Mouse (Mus musculus) kidney, embryonic 16.5 days (tissue): ENCODE results near the gene Chka. TPM values are rescaled to one million over a fixed set of nuclear protein-coding genes. Genes with fewer than 3 reads are reported as not detected.

Experiments
- ATAC-seq: fragments of 200-750 bp; cut with Nextera tagmentation; 2 replicates; pipeline ENCODE4 v1.8.0; 2017; ENCODE audit warnings: moderate TSS enrichment; ENCODE audit not compliant: low FRiP score, low TSS enrichment
- H3K27ac ChIP-seq: fragments of 300-500 bp; sonication (generic); 2 replicates; pipeline ENCODE4 v1.5.1; 2014; ENCODE audit warnings: low read length
- H3K27me3 ChIP-seq: fragments of 300-500 bp; sonication (generic); 2 replicates; pipeline ENCODE4 v1.6.1; 2014; ENCODE audit warnings: low read length, control low read depth, mixed read lengths; ENCODE audit not compliant: insufficient read depth
- H3K36me3 ChIP-seq: fragments of 300-500 bp; sonication (generic); 2 replicates; pipeline ENCODE4 v1.6.1; 2014; ENCODE audit warnings: low read length, control low read depth, mixed read lengths; ENCODE audit not compliant: insufficient read depth
- H3K4me1 ChIP-seq: fragments of 300-500 bp; sonication (generic); 2 replicates; pipeline ENCODE4 v1.6.1; 2014; ENCODE audit warnings: low read length, control low read depth, mixed read lengths; ENCODE audit not compliant: insufficient read depth
- H3K4me2 ChIP-seq: fragments of 300-500 bp; sonication (generic); replicated peaks from 2 replicates; pipeline ENCODE4 v1.6.1; 2014; ENCODE audit warnings: low read depth, low read length
- H3K4me3 ChIP-seq: fragments of 300-500 bp; sonication (generic); 2 replicates; pipeline ENCODE4 v1.5.1; 2014; ENCODE audit warnings: mild to moderate bottlenecking, low read length
- H3K9ac ChIP-seq: fragments of 300-500 bp; sonication (generic); replicated peaks from 2 replicates; pipeline ENCODE4 v1.6.1; 2014; ENCODE audit warnings: low read length
- H3K9me3 ChIP-seq: fragments of 300-500 bp; sonication (generic); 2 replicates; pipeline ENCODE4 v1.6.1; 2016; ENCODE audit warnings: low read length, control low read depth
- WGBS: fragments of 180-500 bp; shearing (Covaris S2); extraction: QIAGEN DNeasy Blood & Tissue Kit; methylation state at CpG from one replicate; pipeline ENCODE4 v1.1.7; 2014; 5-methylcytosine and 5-hydroxymethylcytosine counted together
- polyA plus RNA-seq: library from polyadenylated mRNA; unstranded; fragments of >200 nt; fragmentation: Nextera tagmentation; extraction: Ambion mirVana; gene quantifications from 2 replicates; pipeline ENCODE4 v1.2.1, GENCODE M21; 2015

Chka gene
- polyA plus RNA-seq, 1 experiment from 2014 or later = 58.0 TPM

- H3K27ac ChIP-seq = no peak overlapping the region
- H3K4me2 ChIP-seq = peak overlapping the region; percentile 79
- no peaks in the 10 kb centered on the region for H3K9me3 ChIP-seq
- no peak for ATAC-seq
- H3K4me3 ChIP-seq = peak overlapping the region; percentile 65
- H3K36me3 ChIP-seq = no peaks in the 10 kb centered on the region
- H3K9ac ChIP-seq = no peak overlapping the region
- WGBS = 83% methylated on average over 10 of the region's 10 CpGs
- no peaks in the 10 kb centered on the region for H3K27me3 ChIP-seq
- peaks cover 42% of the 10 kb centered on the region for H3K4me1 ChIP-seq
These were observed 1.5 kb downstream of the Chka start for GRCm38 (mm10) chr19:3853121-3853520.

- H3K4me3 ChIP-seq = peak overlapping the region; percentile 65
These were observed 2.3 kb downstream of the Chka start for GRCm38 (mm10) chr19:3853891-3854290.

GRCm38 (mm10) chr19:3855091-3855490 lies 3.5 kb downstream of the Chka start:
- 56% methylated on average over 6 of the region's 6 CpGs for WGBS
- peak overlapping the region; percentile 27; the same call in 1 of the 2 replicates for H3K27ac ChIP-seq
- peak overlapping the region; percentile 5; the same call in 1 of the 2 replicates for H3K4me3 ChIP-seq
- no peak overlapping the region for H3K9ac ChIP-seq
- H3K4me1 ChIP-seq = peaks cover 40% of the 10 kb centered on the region
- H3K9me3 ChIP-seq = no peaks in the 10 kb centered on the region
- H3K27me3 ChIP-seq = no peaks in the 10 kb centered on the region
- H3K36me3 ChIP-seq = no peaks in the 10 kb centered on the region
- no peak for ATAC-seq
- peak overlapping the region; percentile 38 for H3K4me2 ChIP-seq

More at GRCm38 (mm10) chr19:3853891-3854290, 2.3 kb downstream of the Chka start:
- Histone ChIP-seq H3K4me1 (peaks cover 42% of the 10 kb centered on the region), H3K27me3 (no peaks in the 10 kb centered on the region), H3K4me2 (peak overlapping the region; percentile 79), H3K36me3 (no peaks in the 10 kb centered on the region), H3K9ac (no peak overlapping the region), H3K9me3 (no peaks in the 10 kb centered on the region), H3K27ac (no peak overlapping the region)
- ATAC-seq = no peak
- 82% methylated on average over 1 of the region's 1 CpGs for WGBS

GRCm38 (mm10) chr19:3855601-3856000 lies 4.0 kb downstream of the Chka start:
- 0 out of 2 replicates have a peak overlapping the region, but pooled peaks have one; percentile 17 for H3K9ac ChIP-seq
- peak overlapping the region; percentile 5; the same call in 1 of the 2 replicates for H3K4me3 ChIP-seq
- H3K4me2 ChIP-seq = peak overlapping the region; percentile 38

GRCm38 (mm10) chr19:3857220-3857619 lies 5.6 kb downstream of the Chka start:
- WGBS = 73% methylated on average over 3 of the region's 3 CpGs
- Histone ChIP-seq H3K27ac (no peak overlapping the region), H3K4me1 (peaks cover 31% of the 10 kb centered on the region)

More at GRCm38 (mm10) chr19:3855601-3856000, 4.0 kb downstream of the Chka start:
- no peaks in the 10 kb centered on the region for H3K27me3 ChIP-seq
- no peaks in the 10 kb centered on the region for H3K9me3 ChIP-seq
- H3K4me1 ChIP-seq = peaks cover 38% of the 10 kb centered on the region
- no peaks in the 10 kb centered on the region for H3K36me3 ChIP-seq
- no peak for ATAC-seq
- peak overlapping the region; percentile 27 for H3K27ac ChIP-seq
- WGBS = 16% methylated on average over 4 of the region's 4 CpGs

GRCm38 (mm10) chr19:3862713-3863112 lies 11.1 kb downstream of the Chka start:
- Histone ChIP-seq H3K4me1 (no peaks in the 10 kb centered on the region), H3K4me3 (no peak overlapping the region), H3K9me3 (peaks cover 5% of the 10 kb centered on the region; the same call in 1 of the 2 replicates), H3K27me3 (no peaks in the 10 kb centered on the region), H3K27ac (no peak overlapping the region), H3K36me3 (peaks cover 16% of the 10 kb centered on the region), H3K9ac (no peak overlapping the region), H3K4me2 (no peak overlapping the region)
- ATAC-seq = no peak
- 73% methylated on average over 2 of the region's 2 CpGs for WGBS

More at GRCm38 (mm10) chr19:3857220-3857619, 5.6 kb downstream of the Chka start:
- H3K9ac ChIP-seq = no peak overlapping the region
- H3K4me2 ChIP-seq = no peak overlapping the region
- no peak for ATAC-seq
- no peaks in the 10 kb centered on the region for H3K9me3 ChIP-seq
- H3K36me3 ChIP-seq = no peaks in the 10 kb centered on the region; the same call in 1 of the 2 replicates
- H3K4me3 ChIP-seq = no peak overlapping the region
- H3K27me3 ChIP-seq = no peaks in the 10 kb centered on the region

GRCm38 (mm10) chr19:3864960-3865359 lies 13.4 kb downstream of the Chka start:
- 91% methylated on average over 2 of the region's 2 CpGs for WGBS
- Histone ChIP-seq H3K36me3 (peaks cover 16% of the 10 kb centered on the region), H3K4me2 (no peak overlapping the region), H3K27me3 (no peaks in the 10 kb centered on the region), H3K9me3 (peaks cover 5% of the 10 kb centered on the region; the same call in 1 of the 2 replicates), H3K9ac (no peak overlapping the region), H3K4me1 (no peaks in the 10 kb centered on the region), H3K27ac (no peak overlapping the region), H3K4me3 (no peak overlapping the region)
- ATAC-seq = no peak

- Histone ChIP-seq H3K9me3 (peaks cover 5% of the 10 kb centered on the region; the same call in 1 of the 2 replicates), H3K9ac (no peak overlapping the region), H3K36me3 (peaks cover 16% of the 10 kb centered on the region), H3K4me3 (no peak overlapping the region), H3K27me3 (no peaks in the 10 kb centered on the region), H3K27ac (no peak overlapping the region), H3K4me1 (no peaks in the 10 kb centered on the region), H3K4me2 (no peak overlapping the region)
- 68% methylated on average over 1 of the region's 1 CpGs for WGBS
- no peak for ATAC-seq
These were observed 16.7 kb downstream of the Chka start for GRCm38 (mm10) chr19:3868290-3868689.

- Histone ChIP-seq H3K4me2 (no peak overlapping the region), H3K4me3 (no peak overlapping the region), H3K9me3 (no peaks in the 10 kb centered on the region), H3K27ac (no peak overlapping the region), H3K4me1 (no peaks in the 10 kb centered on the region), H3K36me3 (peaks cover 6% of the 10 kb centered on the region), H3K27me3 (no peaks in the 10 kb centered on the region), H3K9ac (no peak overlapping the region)
- ATAC-seq = no peak
These were observed 19.9 kb downstream of the Chka start for GRCm38 (mm10) chr19:3871468-3871867.

- Histone ChIP-seq H3K27me3 (no peaks in the 10 kb centered on the region), H3K4me2 (no peak overlapping the region), H3K4me1 (no peaks in the 10 kb centered on the region), H3K36me3 (0 out of 2 replicates have a peak, but pooled peaks cover 3% of the 10 kb centered on the region), H3K9ac (no peak overlapping the region), H3K9me3 (no peaks in the 10 kb centered on the region), H3K27ac (no peak overlapping the region), H3K4me3 (no peak overlapping the region)
- WGBS = 66% methylated on average over 4 of the region's 4 CpGs
- ATAC-seq = no peak
These were observed 20.8 kb downstream of the Chka start for GRCm38 (mm10) chr19:3872373-3872772.
